Mouse (Mus musculus) gastrocnemius, adult 2 months (tissue): ENCODE measurements around the gene Aqp2. TPM values are rescaled to one million over a fixed set of nuclear protein-coding genes. Genes with fewer than 3 reads are reported as not detected.

ENCODE experiments used
- DNase-seq: peaks from one replicate; pipeline ENCODE4 v3.0.0; 2022
- H3K27ac ChIP-seq: fragments of 200-600 bp; 2 replicates; pipeline ENCODE4 v1.8.1; 2022; ENCODE audit warnings: mild to moderate bottlenecking
- H3K4me3 ChIP-seq: fragments of 200-600 bp; 2 replicates; pipeline ENCODE4 v1.8.1; 2022; ENCODE audit warnings: mild to moderate bottlenecking, moderate library complexity
- CTCF ChIP-seq: fragments of 200-600 bp; IDR thresholded peaks from 2 replicates; pipeline ENCODE4 v1.8.1; 2022; ENCODE audit warnings: antibody characterized with exemption, mild to moderate bottlenecking, moderate library complexity
- intact Hi-C: fragments of 180-260 bp; cut with DNase I; formaldehyde crosslinking; loops from one replicate; pipeline ENCODE4 v1.15.1; 2025
- long read RNA-seq, 2 experiments: library from polyadenylated mRNA; stranded (forward); transcript quantifications; one replicate each; pipeline ENCODE4 v2.0.0; 2021
- total RNA-seq, 2 experiments: library from RNA; stranded (reverse); gene quantifications; 2 replicates each; pipeline ENCODE4 v1.2.3; 2021

Gene Aqp2
- total RNA-seq: not detected
- long read RNA-seq, experiment 1, partial matches to known transcripts: 0 of 1 reads
- long read RNA-seq, experiment 1, other reads (novel, unspliced or antisense): 0 of 1 reads
- long read RNA-seq, experiment 2: 0 reads

DNA sequence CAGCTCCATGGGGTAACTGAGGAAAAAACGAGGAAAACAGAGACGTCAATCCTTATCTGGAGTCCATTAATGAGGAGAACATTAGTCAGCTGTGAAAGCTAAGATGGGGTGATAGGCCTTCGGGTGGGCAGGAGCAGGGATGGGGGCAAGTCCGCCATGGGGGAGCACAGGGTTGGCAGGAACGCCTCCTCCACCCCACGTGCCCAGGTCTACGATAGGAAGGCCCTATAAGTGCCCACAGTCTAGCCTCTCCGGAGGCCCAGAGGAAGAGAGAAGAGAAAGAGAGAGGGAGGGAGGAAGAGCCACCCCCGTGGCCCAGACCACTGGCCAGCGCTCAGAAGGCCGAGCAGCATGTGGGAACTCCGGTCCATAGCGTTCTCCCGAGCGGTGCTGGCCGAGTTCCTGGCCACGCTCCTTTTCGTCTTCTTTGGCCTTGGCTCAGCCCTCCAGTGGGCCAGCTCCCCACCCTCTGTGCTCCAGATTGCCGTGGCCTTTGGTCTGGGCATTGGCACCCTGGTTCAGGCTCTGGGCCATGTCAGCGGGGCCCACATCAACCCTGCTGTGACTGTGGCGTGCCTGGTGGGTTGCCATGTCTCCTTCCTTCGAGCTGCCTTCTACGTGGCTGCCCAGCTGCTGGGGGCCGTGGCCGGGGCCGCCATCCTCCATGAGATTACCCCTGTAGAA, at the start of gene Aqp2:
Gene Aqp2 (plus strand): TSS at position 254 of the 684 bp plus-strand sequence.
- no peak for TF ChIP-seq CTCF
- Histone ChIP-seq H3K27ac (no peak within 1 kb of the TSS), H3K4me3 (peak within 1 kb of the TSS; percentile 15; the same call in 1 of the 2 replicates)
- intact Hi-C loops: no loop called here
- peak; percentile 34 for DNase-seq

DNA sequence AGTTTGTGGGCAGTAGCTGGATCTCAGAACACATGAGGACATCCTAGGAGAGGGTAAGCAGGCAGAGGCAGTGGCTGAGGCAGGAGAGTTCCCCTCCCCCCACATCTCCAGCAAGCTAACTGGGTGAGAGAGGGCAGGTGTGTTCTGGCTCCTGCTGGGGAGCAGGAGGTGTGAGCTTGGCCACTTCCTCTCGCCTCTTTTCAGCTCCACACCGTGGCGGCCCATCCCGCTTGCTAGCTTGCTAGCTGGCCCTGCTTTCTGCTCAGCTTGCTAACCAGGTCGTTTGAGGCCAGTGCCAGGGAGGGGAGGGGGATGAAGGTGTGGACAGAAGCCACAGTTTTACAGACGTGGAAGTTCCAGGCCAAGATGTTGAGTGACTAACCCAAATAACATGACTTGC, 47.7 kb upstream of the Aqp2 start:
- no peak for DNase-seq
- intact Hi-C loops: no loop called here
- H3K4me3 ChIP-seq: no peak overlapping the region
- no peak for TF ChIP-seq CTCF
- H3K27ac ChIP-seq: no peak overlapping the region

- no peak overlapping the region for H3K27ac ChIP-seq
- no peak for TF ChIP-seq CTCF
- no peak overlapping the region for H3K4me3 ChIP-seq
- intact Hi-C loops: no loop called here
- no peak for DNase-seq
Observed at GRCm38 (mm10) chr15:99532023-99532422, 46.8 kb upstream of the Aqp2 start.

- DNase-seq: no peak
- Histone ChIP-seq H3K27ac (no peak overlapping the region), H3K4me3 (no peak overlapping the region)
- intact Hi-C loops: no loop called here
- no peak for TF ChIP-seq CTCF
Observed at GRCm38 (mm10) chr15:99536889-99537862, 41.7 kb upstream of the Aqp2 start.

DNA sequence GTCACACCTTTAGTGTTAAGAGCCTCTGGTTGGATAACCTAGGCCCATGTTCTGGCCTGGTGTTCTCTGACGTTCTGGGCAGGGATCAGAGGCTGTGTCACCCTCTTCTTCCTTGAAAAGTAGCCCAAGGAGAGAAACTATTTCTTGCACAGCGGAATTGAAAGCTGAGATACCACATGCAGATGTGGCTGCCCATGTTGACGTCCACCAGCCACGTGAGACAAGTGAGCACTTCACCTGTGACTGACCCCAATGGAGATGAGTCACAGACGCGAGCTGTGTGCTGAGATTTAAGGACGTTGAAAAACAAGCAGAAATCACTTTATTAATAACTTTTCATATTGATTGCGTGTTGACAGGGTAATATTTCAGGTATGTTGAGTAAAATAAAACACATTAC, 39.0 kb upstream of the Aqp2 start:
- intact Hi-C loops: no loop called here
- Histone ChIP-seq H3K27ac (no peak overlapping the region), H3K4me3 (no peak overlapping the region)
- TF ChIP-seq CTCF: no peak
- DNase-seq: no peak

DNA sequence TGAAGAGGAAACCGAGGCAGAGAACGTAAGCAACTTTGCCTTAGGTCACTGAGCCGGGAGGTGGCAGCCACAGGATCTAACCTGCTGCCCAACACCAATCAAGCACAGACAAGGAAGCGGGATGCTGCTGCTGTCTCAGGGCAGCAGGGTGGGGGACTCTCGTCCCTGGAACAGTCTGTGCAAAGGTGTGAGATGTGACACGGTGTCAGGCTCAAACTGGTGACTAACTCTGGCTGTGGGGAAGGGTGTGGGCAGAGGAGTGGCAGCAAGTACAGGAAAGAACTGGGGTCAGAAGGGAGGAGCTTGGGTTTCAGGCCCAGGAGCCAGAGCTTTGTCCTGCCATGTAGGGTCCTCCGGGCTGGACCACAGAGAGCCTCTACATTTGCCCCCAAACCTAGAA, 34.8 kb upstream of the Aqp2 start:
- Histone ChIP-seq H3K27ac (no peak overlapping the region), H3K4me3 (no peak overlapping the region)
- TF ChIP-seq CTCF: no peak
- intact Hi-C loops: no loop called here
- DNase-seq: no peak

GRCm38 (mm10) chr15:99546596-99546995, 32.3 kb upstream of the Aqp2 start:
- peak; percentile 32 for DNase-seq
- TF ChIP-seq CTCF: no peak
- intact Hi-C loops: loop anchor here (2.0 kb wide), 1 partner anchor 70 kb away; no protein-coding TSS in a partner anchor
- Histone ChIP-seq H3K27ac (no peak overlapping the region), H3K4me3 (no peak overlapping the region)

DNA sequence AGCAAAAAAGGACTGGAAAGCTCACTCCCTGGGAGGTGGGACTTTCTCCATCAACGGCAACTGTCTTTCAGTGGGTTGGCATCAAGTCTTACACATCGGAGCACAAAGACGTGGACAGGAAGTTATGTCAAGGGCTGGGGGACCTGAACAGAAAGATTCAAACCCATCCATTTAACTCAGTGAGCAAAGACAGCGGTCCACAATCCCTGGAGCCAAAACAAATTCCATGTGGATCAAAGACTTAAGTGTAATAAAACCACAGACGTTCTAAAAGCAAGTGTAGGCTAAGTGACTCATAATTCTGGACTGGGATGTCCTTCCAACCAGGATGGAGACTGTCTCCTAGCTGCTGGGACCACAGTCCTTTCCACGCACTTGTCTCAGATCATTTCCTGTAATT, 31.1 kb upstream of the Aqp2 start:
- Histone ChIP-seq H3K4me3 (no peak overlapping the region), H3K27ac (no peak overlapping the region)
- no peak for TF ChIP-seq CTCF
- no peak for DNase-seq
- intact Hi-C loops: loop anchor here (2.0 kb wide), 1 partner anchor 69 kb away; no protein-coding TSS in a partner anchor

DNA sequence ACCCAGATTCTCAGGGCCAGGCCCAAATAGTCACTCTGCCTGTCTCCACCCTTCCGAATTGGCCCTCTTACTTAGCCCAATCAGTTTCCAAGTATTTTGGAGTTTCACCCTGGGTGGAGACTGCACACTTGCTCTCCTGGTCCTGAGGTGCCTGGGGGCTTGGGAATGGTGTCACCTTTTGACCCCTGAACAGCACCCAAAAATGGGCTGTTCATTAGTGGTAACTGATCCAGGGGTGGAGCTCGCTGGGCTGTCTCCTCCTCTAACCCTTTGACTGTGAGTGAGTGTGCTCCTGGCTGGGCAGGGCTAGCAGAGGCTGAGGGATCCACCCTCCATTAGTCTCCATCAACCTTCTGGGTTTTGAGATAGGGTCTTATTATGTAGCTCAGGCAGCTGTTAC, 29.0 kb upstream of the Aqp2 start:
- no peak for TF ChIP-seq CTCF
- H3K27ac ChIP-seq: peak overlapping the region; percentile 28; the same call in 1 of the 2 replicates
- no peak overlapping the region for H3K4me3 ChIP-seq
- intact Hi-C loops: no loop called here
- DNase-seq: peak; percentile 37

- DNase-seq: no peak
- Histone ChIP-seq H3K4me3 (no peak overlapping the region), H3K27ac (peak overlapping the region; percentile 28; the same call in 1 of the 2 replicates)
- no peak for TF ChIP-seq CTCF
- intact Hi-C loops: no loop called here
Observed at GRCm38 (mm10) chr15:99553767-99554166, 25.1 kb upstream of the Aqp2 start.

DNA sequence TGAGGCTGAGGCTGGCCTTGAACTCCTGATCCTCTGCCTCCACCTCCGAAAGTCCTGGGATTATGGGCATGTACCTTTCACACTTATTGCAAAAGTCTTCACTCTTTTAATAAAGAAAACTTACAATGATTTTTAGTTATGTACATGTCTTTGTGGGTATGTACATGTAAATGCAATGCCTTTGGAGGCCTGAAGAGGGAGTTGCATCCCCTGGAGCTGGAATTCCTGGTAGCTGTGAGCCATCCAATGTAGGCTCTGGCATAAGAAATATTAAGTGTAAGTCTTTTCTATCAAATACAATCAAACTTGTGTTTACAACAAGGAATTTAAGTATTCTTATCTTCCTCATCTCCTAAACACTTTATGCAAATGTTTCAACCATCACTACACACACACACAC, 19.9 kb upstream of the Aqp2 start:
- no peak overlapping the region for H3K27ac ChIP-seq
- TF ChIP-seq CTCF: no peak
- DNase-seq: no peak
- H3K4me3 ChIP-seq: no peak overlapping the region
- intact Hi-C loops: no loop called here

- no peak for TF ChIP-seq CTCF
Observed at GRCm38 (mm10) chr15:99560246-99560645, 18.6 kb upstream of the Aqp2 start.

GRCm38 (mm10) chr15:99567371-99567770, 11.5 kb upstream of the Aqp2 start:
- Histone ChIP-seq H3K4me3 (no peak overlapping the region), H3K27ac (no peak overlapping the region)
- no peak for DNase-seq
- intact Hi-C loops: no loop called here
- TF ChIP-seq CTCF: no peak

More at GRCm38 (mm10) chr15:99560246-99560645, 18.6 kb upstream of the Aqp2 start:
- H3K27ac ChIP-seq: no peak overlapping the region
- no peak overlapping the region for H3K4me3 ChIP-seq
- intact Hi-C loops: no loop called here
- no peak for DNase-seq
